Mouse (Mus musculus) lung, embryonic 15.5 days (tissue): ENCODE measurements around the gene Gamt. TPM values are rescaled to one million over a fixed set of nuclear protein-coding genes. Genes with fewer than 3 reads are reported as not detected.
A peak's percentile ranks its signal among the peaks of the same experiment; 100 is the strongest.

Source experiments
- ATAC-seq: fragments of 200-750 bp; cut with Nextera tagmentation; 2 replicates; pipeline ENCODE4 v1.8.0; 2017; ENCODE audit warnings: moderate number of reproducible peaks, borderline replicate concordance; ENCODE audit not compliant: low FRiP score, low TSS enrichment; ENCODE audit errors: extremely low read depth
- H3K27ac ChIP-seq: fragments of 300-500 bp; sonication (generic); 2 replicates; pipeline ENCODE4 v1.5.1; 2015; ENCODE audit warnings: moderate library complexity, mild to moderate bottlenecking, inconsistent platforms
- H3K27me3 ChIP-seq: fragments of 300-500 bp; sonication (generic); 2 replicates; pipeline ENCODE4 v1.6.1; 2015; ENCODE audit warnings: inconsistent platforms
- H3K36me3 ChIP-seq: fragments of 300-500 bp; sonication (generic); 2 replicates; pipeline ENCODE4 v1.6.1; 2015; ENCODE audit warnings: inconsistent platforms
- H3K4me1 ChIP-seq: fragments of 300-500 bp; sonication (generic); 2 replicates; pipeline ENCODE4 v1.6.1; 2015; ENCODE audit warnings: inconsistent platforms
- H3K4me2 ChIP-seq: fragments of 300-500 bp; sonication (generic); 2 replicates; pipeline ENCODE4 v1.6.1; 2015; ENCODE audit warnings: inconsistent platforms, mild to moderate bottlenecking, moderate library complexity
- H3K4me3 ChIP-seq: fragments of 300-500 bp; sonication (generic); 2 replicates; pipeline ENCODE4 v1.5.1; 2015; ENCODE audit warnings: mild to moderate bottlenecking, inconsistent platforms
- H3K9ac ChIP-seq: fragments of 300-500 bp; sonication (generic); 2 replicates; pipeline ENCODE4 v1.6.1; 2015; ENCODE audit warnings: inconsistent platforms
- H3K9me3 ChIP-seq: fragments of 300-500 bp; sonication (generic); 2 replicates; pipeline ENCODE4 v1.6.1; 2016; ENCODE audit warnings: inconsistent platforms
- WGBS: fragments of 180-500 bp; shearing (Covaris S2); methylation state at CpG from one replicate; pipeline ENCODE4 v1.1.7; 2015; 5-methylcytosine and 5-hydroxymethylcytosine counted together
- polyA plus RNA-seq: library from polyadenylated mRNA; unstranded; fragments of >200 nt; fragmentation: Nextera tagmentation; extraction: Ambion mirVana; gene quantifications from 2 replicates; pipeline ENCODE4 v1.2.1, GENCODE M21; 2015

Gamt gene
- polyA plus RNA-seq, 1 experiment from 2014 or later = 29.3 TPM

DNA sequence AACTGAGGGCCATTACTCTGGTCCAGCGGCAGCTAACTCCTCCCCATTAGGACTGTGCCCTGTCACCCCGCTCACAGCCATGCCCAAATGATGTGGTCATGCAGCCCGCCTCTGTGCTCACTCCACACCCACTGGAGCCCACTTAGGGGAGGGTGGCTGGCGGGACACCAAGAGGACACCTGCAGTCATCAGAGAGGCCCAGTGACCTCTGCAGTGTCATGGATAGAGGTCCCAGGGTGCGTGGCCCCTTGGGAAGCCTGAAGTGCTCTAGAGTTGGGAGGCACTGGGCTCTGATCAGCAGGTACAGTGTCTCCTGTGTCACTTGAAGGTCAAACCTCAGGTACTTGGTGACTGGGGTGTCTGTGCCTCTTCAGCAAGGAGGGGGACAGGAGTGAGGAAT lies 36.0 kb upstream of the Gamt start:
- Histone ChIP-seq H3K9ac (no peak overlapping the region), H3K4me2 (no peak overlapping the region), H3K27me3 (peaks cover 55% of the 10 kb centered on the region), H3K36me3 (peaks cover 14% of the 10 kb centered on the region), H3K9me3 (no peaks in the 10 kb centered on the region), H3K27ac (no peak overlapping the region), H3K4me1 (peaks cover 30% of the 10 kb centered on the region), H3K4me3 (no peak overlapping the region)
- 77% methylated on average over 5 of the region's 5 CpGs for WGBS
- ATAC-seq = no peak

DNA sequence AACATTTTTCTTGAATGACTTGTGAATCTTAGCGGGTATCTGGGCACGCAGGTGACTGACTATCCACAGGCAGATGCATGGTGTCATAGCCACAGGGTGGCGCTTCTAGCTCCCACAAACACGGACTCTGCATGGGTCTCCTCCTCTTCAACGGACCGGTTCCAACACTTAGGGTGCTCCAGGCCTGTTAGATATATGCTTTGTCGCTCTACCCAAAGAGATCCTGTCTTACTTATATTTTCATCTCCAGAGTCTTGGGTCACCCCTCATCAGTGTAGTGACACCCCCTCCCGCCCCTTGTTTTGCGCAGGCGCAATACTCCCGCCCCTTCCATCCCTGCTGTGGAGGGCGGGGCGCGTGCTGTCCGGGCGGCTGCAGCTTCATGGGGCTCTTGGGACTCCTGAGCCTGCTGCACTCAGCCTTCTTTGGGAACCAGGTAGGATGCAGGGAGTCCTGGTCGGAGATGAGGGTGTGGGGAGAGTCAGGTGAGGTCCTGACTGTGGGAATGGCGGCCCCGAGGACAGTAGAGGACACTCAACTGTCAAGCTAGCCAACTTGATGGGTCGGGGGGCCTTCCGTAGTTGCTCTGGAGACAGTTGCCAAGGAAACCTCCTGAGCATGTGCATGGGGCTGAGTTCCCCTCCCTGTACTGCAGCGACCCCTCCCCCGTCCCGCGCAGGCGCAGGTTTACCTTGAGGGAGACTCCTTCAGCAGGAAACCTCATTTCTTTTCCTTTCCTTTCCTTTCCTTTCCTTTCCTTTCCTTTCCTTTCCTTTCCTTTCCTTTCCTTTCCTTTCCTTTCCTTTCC lies 35.0 kb upstream of the Gamt start, which contains the start of gene Apc2:
Gene Apc2 (plus strand): TSS at position 360 of the 808 bp plus-strand sequence.
- Histone ChIP-seq H3K4me3 (peak within 1 kb of the TSS; percentile 34), H3K4me1 (peaks cover 27% of the 10 kb centered on the region), H3K27ac (no peak within 1 kb of the TSS), H3K4me2 (peak within 1 kb of the TSS; percentile 63), H3K36me3 (peaks cover 14% of the 10 kb centered on the region), H3K9me3 (no peaks in the 10 kb centered on the region), H3K27me3 (peaks cover 45% of the 10 kb centered on the region), H3K9ac (peak within 1 kb of the TSS; percentile 30)
- ATAC-seq = peak; percentile 15; the same call in 1 of the 2 replicates
- WGBS = under 1% methylated on average over 26 of the region's 26 CpGs

DNA sequence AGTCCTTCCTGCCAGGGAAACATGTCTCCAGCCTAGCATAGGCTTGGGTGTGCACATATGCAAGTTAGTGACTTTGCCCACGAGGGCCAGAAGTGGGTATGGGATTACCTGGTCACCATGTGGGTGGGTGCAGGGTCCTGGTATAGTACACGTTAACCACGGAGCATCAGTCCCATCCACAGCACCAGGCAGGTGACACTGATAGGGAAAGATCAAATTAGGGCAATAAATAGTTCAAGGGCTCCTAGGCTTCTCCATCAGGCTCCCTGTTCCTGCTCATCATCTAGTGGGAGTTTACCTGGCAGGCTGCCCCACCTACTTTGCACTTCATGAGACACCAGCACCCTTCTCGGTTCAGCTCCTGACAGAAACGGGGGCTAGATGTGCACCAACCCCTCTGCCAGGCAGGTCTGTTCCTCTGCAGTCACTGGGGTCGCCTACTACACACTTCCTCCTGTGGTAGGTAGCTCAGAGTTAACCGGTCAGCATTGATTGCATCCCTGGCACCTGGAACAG lies 34.0 kb upstream of the Gamt start:
- WGBS = 41% methylated on average over 7 of the region's 7 CpGs
- H3K4me2 ChIP-seq = no peak overlapping the region
- peaks cover 35% of the 10 kb centered on the region for H3K27me3 ChIP-seq
- H3K36me3 ChIP-seq = peaks cover 14% of the 10 kb centered on the region
- no peak overlapping the region for H3K4me3 ChIP-seq
- no peak for ATAC-seq
- H3K9me3 ChIP-seq = no peaks in the 10 kb centered on the region
- H3K4me1 ChIP-seq = peaks cover 27% of the 10 kb centered on the region
- no peak overlapping the region for H3K27ac ChIP-seq
- H3K9ac ChIP-seq = no peak overlapping the region

- Histone ChIP-seq H3K27ac (no peak overlapping the region), H3K4me1 (peaks cover 27% of the 10 kb centered on the region)
These were observed 33.5 kb upstream of the Gamt start for GRCm38 (mm10) chr10:80294311-80294710.

GRCm38 (mm10) chr10:80293325-80293724 lies 32.5 kb upstream of the Gamt start:
- ATAC-seq = no peak
- Histone ChIP-seq H3K27me3 (peaks cover 20% of the 10 kb centered on the region), H3K9ac (peak overlapping the region; percentile 94), H3K9me3 (no peaks in the 10 kb centered on the region), H3K4me3 (peak overlapping the region; percentile 73), H3K4me2 (peak overlapping the region; percentile 75), H3K4me1 (peaks cover 27% of the 10 kb centered on the region), H3K36me3 (peaks cover 21% of the 10 kb centered on the region), H3K27ac (peak overlapping the region; percentile 86)
- 23% methylated on average over 14 of the region's 14 CpGs for WGBS

More at GRCm38 (mm10) chr10:80294311-80294710, 33.5 kb upstream of the Gamt start:
- no peak for ATAC-seq
- Histone ChIP-seq H3K4me3 (no peak overlapping the region), H3K27me3 (peaks cover 29% of the 10 kb centered on the region), H3K9me3 (no peaks in the 10 kb centered on the region), H3K4me2 (no peak overlapping the region), H3K9ac (no peak overlapping the region), H3K36me3 (peaks cover 14% of the 10 kb centered on the region)
- 73% methylated on average over 4 of the region's 4 CpGs for WGBS

DNA sequence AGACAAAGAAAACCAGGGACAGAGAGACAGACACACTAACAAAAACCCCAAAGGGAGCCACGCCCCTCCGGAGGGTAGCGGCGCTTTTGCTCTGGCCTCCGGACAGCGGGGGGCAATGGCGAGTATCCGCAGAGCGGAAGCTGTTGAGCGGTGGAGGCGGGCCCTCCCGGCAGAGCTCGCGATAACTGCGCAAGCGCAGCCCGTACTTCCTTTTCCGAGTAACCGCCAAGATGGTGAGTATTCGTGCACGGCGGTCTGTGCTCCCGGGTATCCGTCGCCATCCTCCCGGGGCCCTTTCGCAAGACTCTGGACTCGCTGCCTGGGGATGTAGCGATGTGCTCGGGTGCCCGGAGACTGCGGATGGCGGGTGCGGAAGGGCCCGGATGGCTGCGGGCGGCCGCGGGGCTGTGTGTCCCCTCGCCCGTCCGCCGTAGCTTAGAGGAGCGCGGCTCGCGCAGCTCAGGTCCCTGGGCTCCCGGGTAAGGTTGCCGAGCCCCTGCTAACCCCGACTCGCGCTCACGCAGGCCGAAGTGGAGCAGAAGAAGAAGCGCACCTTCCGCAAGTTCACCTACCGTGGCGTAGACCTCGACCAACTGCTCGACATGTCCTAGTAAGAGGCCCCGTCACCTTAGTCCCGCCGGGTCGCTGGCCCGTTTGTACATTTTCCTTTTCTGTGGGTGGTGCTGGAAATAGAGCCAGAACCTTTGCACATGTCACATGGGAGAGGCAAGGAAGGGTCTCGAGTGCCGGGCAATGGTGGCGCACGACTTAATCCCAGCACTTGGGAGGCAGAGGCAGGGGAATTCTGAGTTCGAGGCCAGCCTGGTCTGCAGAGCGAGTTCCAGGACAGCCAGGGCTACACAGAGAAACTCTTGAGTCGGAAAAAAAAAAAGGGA lies 31.7 kb upstream of the Gamt start, which contains the start of gene Rps15:
Gene Rps15 (plus strand): TSS at position 203 of the 896 bp plus-strand sequence.
- Histone ChIP-seq H3K4me1 (peaks cover 27% of the 10 kb centered on the region), H3K9me3 (no peaks in the 10 kb centered on the region), H3K36me3 (peaks cover 27% of the 10 kb centered on the region), H3K4me2 (peak within 1 kb of the TSS; percentile 75), H3K4me3 (peak within 1 kb of the TSS; percentile 73), H3K27me3 (peaks cover 11% of the 10 kb centered on the region), H3K27ac (peak within 1 kb of the TSS; percentile 86), H3K9ac (peak within 1 kb of the TSS; percentile 94)
- under 1% methylated on average over 72 of the region's 72 CpGs for WGBS
- peak; percentile 90 for ATAC-seq

GRCm38 (mm10) chr10:80288657-80289056 lies 27.8 kb upstream of the Gamt start:
- Histone ChIP-seq H3K4me2 (no peak overlapping the region), H3K4me3 (no peak overlapping the region), H3K27ac (no peak overlapping the region), H3K36me3 (peaks cover 48% of the 10 kb centered on the region), H3K9me3 (no peaks in the 10 kb centered on the region), H3K4me1 (peaks cover 5% of the 10 kb centered on the region), H3K9ac (no peak overlapping the region), H3K27me3 (no peaks in the 10 kb centered on the region)
- 62% methylated on average over 8 of the region's 8 CpGs for WGBS
- ATAC-seq = no peak

GRCm38 (mm10) chr10:80288097-80288496 lies 27.3 kb upstream of the Gamt start:
- Histone ChIP-seq H3K4me2 (no peak overlapping the region), H3K4me3 (no peak overlapping the region), H3K36me3 (peaks cover 51% of the 10 kb centered on the region), H3K4me1 (no peaks in the 10 kb centered on the region), H3K9ac (no peak overlapping the region), H3K9me3 (no peaks in the 10 kb centered on the region), H3K27ac (no peak overlapping the region), H3K27me3 (no peaks in the 10 kb centered on the region)
- no peak for ATAC-seq
- WGBS = 91% methylated on average over 12 of the region's 12 CpGs

GRCm38 (mm10) chr10:80285222-80286070 lies 24.6 kb upstream of the Gamt start:
- Histone ChIP-seq H3K27ac (no peak overlapping the region), H3K36me3 (peaks cover 68% of the 10 kb centered on the region), H3K4me1 (peaks cover 15% of the 10 kb centered on the region), H3K9me3 (no peaks in the 10 kb centered on the region), H3K9ac (no peak overlapping the region), H3K27me3 (no peaks in the 10 kb centered on the region), H3K4me3 (no peak overlapping the region), H3K4me2 (no peak overlapping the region)
- WGBS = 79% methylated on average over 13 of the region's 15 CpGs
- ATAC-seq = no peak

GRCm38 (mm10) chr10:80282481-80283441 lies 21.9 kb upstream of the Gamt start:
- no peaks in the 10 kb centered on the region for H3K27me3 ChIP-seq
- H3K9ac ChIP-seq = no peak overlapping the region
- H3K4me1 ChIP-seq = peaks cover 15% of the 10 kb centered on the region
- H3K4me2 ChIP-seq = no peak overlapping the region
- ATAC-seq = 0 out of 2 replicates have a peak, but pooled peaks have one; percentile 8
- no peaks in the 10 kb centered on the region for H3K9me3 ChIP-seq
- peak overlapping the region; percentile 89 for H3K27ac ChIP-seq
- H3K4me3 ChIP-seq = no peak overlapping the region
- peaks cover 83% of the 10 kb centered on the region for H3K36me3 ChIP-seq
- 63% methylated on average over 20 of the region's 20 CpGs for WGBS
